Mouse (Mus musculus): Measurements from ENCODE around the gene Zfpm1. TPM values are rescaled to one million over a fixed set of nuclear protein-coding genes. Genes with fewer than 3 reads are reported as not detected.
A peak's percentile ranks its signal among the peaks of the same experiment; 100 is the strongest.

Zfpm1 gene
- polyA plus RNA-seq, 1 experiment from 2014 or later = 3.1 TPM

DNA sequence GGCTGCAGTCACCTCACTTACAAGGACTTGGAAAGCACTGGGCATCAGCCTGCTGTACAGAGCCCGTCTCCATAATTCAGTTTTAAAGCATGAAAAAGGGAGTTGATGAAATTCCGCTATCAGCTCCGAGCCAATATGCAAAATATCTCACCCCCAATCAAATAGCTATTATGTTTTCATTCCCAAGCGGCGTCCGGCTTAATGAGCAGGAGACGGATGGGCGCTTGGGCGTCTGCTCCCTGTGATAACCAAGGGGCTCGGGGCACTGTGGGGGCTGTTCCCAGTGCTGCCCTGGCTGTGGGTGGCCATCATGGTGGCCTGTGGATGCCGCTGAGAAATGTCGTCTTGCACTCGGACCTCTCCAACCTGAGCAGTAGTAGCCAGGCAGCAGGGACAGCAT lies 19.1 kb downstream of the Zfpm1 start:
- Histone ChIP-seq H3K4me2 (ENCODE audit: low read depth, low read length) (no peak overlapping the region; the same call in 1 of the 2 replicates), H3K36me3 (ENCODE audit: control insufficient read depth, insufficient read depth) (no peaks in the 10 kb centered on the region), H3K4me3 (ENCODE audit: low read length) (no peak overlapping the region), H3K9ac (ENCODE audit: low read length) (peak overlapping the region; percentile 9; the same call in 1 of the 2 replicates), H3K27me3 (ENCODE audit: control insufficient read depth, insufficient read depth, low read length) (no peaks in the 10 kb centered on the region), H3K4me1 (ENCODE audit: control insufficient read depth, insufficient read depth, low read length) (peaks cover 78% of the 10 kb centered on the region), H3K9me3 (replicated peaks; ENCODE audit: control insufficient read depth, low read length) (no peaks in the 10 kb centered on the region), H3K27ac (ENCODE audit: low read length) (peak overlapping the region; percentile 95)
- ATAC-seq (replicated peaks; ENCODE audit: extremely low read depth, insufficient read depth, low FRiP score) = no peak
- 71% methylated on average over 13 of the region's 13 CpGs for WGBS

- H3K27me3 ChIP-seq (ENCODE audit: control insufficient read depth, insufficient read depth, low read length) = no peaks in the 10 kb centered on the region
- H3K4me2 ChIP-seq (ENCODE audit: low read depth, low read length) = no peak overlapping the region
- ATAC-seq (replicated peaks; ENCODE audit: extremely low read depth, insufficient read depth, low FRiP score) = no peak
- H3K36me3 ChIP-seq (ENCODE audit: control insufficient read depth, insufficient read depth) = no peaks in the 10 kb centered on the region
- no peak overlapping the region for H3K4me3 ChIP-seq (ENCODE audit: low read length)
- H3K27ac ChIP-seq (ENCODE audit: low read length) = 0 out of 2 replicates have a peak overlapping the region, but pooled peaks have one; percentile 15
- no peaks in the 10 kb centered on the region for H3K9me3 ChIP-seq (replicated peaks; ENCODE audit: control insufficient read depth, low read length)
- peaks cover 70% of the 10 kb centered on the region for H3K4me1 ChIP-seq (ENCODE audit: control insufficient read depth, insufficient read depth, low read length)
- H3K9ac ChIP-seq (ENCODE audit: low read length) = peak overlapping the region; percentile 48
- WGBS = 59% methylated on average over 5 of the region's 5 CpGs
Measured at GRCm38 (mm10) chr8:122301866-122302265, 19.9 kb downstream of the Zfpm1 start.

- H3K9ac ChIP-seq (ENCODE audit: low read length) = no peak overlapping the region
- H3K9me3 ChIP-seq (replicated peaks; ENCODE audit: control insufficient read depth, low read length) = no peaks in the 10 kb centered on the region
- H3K36me3 ChIP-seq (ENCODE audit: control insufficient read depth, insufficient read depth) = peaks cover 6% of the 10 kb centered on the region; the same call in 1 of the 2 replicates
- no peak for ATAC-seq (replicated peaks; ENCODE audit: extremely low read depth, insufficient read depth, low FRiP score)
- 32% methylated on average over 6 of the region's 6 CpGs for WGBS
- H3K4me3 ChIP-seq (ENCODE audit: low read length) = no peak overlapping the region
- H3K27me3 ChIP-seq (ENCODE audit: control insufficient read depth, insufficient read depth, low read length) = no peaks in the 10 kb centered on the region
- H3K4me1 ChIP-seq (ENCODE audit: control insufficient read depth, insufficient read depth, low read length) = peaks cover 54% of the 10 kb centered on the region
- no peak overlapping the region for H3K27ac ChIP-seq (ENCODE audit: low read length)
- no peak overlapping the region for H3K4me2 ChIP-seq (ENCODE audit: low read depth, low read length)
Measured at GRCm38 (mm10) chr8:122303451-122303850, 21.5 kb downstream of the Zfpm1 start.

DNA sequence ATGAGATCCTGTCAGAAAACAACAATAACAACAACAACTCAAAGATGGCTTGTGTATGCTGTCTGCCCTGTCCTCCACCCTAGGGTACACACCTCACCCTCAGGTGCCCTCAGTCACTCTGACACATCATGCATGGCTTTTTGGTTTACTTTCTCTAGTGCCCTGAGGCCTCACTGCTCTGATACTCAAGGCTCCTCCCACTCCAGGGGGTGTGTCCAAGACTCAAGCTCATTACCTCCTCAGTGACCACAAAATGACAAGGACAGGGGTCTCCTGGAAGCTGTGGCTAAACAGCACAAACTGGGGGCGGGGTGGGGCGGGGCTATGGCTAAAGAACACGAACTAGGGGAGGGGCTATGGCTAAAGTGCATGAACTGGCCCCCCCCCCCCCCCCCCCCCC lies 22.1 kb downstream of the Zfpm1 start:
- Histone ChIP-seq H3K27ac (ENCODE audit: low read length) (no peak overlapping the region), H3K9me3 (replicated peaks; ENCODE audit: control insufficient read depth, low read length) (no peaks in the 10 kb centered on the region), H3K4me2 (ENCODE audit: low read depth, low read length) (no peak overlapping the region), H3K4me1 (ENCODE audit: control insufficient read depth, insufficient read depth, low read length) (peaks cover 52% of the 10 kb centered on the region), H3K27me3 (ENCODE audit: control insufficient read depth, insufficient read depth, low read length) (no peaks in the 10 kb centered on the region), H3K9ac (ENCODE audit: low read length) (no peak overlapping the region), H3K36me3 (ENCODE audit: control insufficient read depth, insufficient read depth) (peaks cover 6% of the 10 kb centered on the region; the same call in 1 of the 2 replicates), H3K4me3 (ENCODE audit: low read length) (no peak overlapping the region)
- 36% methylated on average over 3 of the region's 3 CpGs for WGBS
- no peak for ATAC-seq (replicated peaks; ENCODE audit: extremely low read depth, insufficient read depth, low FRiP score)

DNA sequence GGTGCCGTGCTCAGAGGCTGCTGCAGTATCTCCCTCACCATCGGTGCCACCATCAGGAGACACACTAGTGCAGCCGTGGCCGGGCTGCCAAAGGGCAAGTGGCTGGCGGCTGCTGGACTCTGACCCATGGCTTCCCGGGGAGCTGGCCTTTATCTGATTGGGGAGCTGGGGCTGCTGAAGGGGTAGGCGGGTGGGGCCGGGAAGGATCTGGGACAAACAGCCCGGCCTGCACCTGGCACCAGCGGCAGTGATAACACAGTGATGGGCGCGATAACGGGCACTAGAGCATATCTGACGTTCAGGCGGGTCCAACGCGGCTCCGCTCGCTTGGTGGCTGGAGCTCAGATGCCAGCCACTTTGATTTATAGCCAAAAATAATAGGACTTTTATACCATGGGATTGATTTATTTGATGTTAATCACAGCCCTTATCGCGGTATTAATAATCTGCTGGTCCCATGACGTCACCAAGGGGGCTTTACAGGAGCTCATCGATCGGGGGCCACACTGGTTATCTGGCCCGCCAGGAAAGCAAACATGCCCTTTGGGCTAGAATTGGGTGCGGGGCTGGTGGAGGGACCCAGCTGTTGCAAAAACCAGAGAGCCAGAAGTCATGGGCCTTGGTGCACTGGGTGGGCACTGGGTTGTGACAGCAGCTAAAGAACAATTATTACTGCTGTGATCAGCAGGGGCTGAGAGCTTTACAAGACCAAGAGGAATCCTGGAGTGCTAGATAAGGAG lies 24.9 kb downstream of the Zfpm1 start:
- Histone ChIP-seq H3K4me3 (ENCODE audit: low read length) (no peak overlapping the region), H3K9ac (ENCODE audit: low read length) (no peak overlapping the region), H3K27me3 (ENCODE audit: control insufficient read depth, insufficient read depth, low read length) (no peaks in the 10 kb centered on the region), H3K9me3 (replicated peaks; ENCODE audit: control insufficient read depth, low read length) (no peaks in the 10 kb centered on the region), H3K36me3 (ENCODE audit: control insufficient read depth, insufficient read depth) (peaks cover 6% of the 10 kb centered on the region; the same call in 1 of the 2 replicates), H3K27ac (ENCODE audit: low read length) (no peak overlapping the region), H3K4me1 (ENCODE audit: control insufficient read depth, insufficient read depth, low read length) (peaks cover 49% of the 10 kb centered on the region), H3K4me2 (ENCODE audit: low read depth, low read length) (no peak overlapping the region)
- ATAC-seq (replicated peaks; ENCODE audit: extremely low read depth, insufficient read depth, low FRiP score) = no peak
- 80% methylated on average over 26 of the region's 26 CpGs for WGBS

- no peaks in the 10 kb centered on the region for H3K9me3 ChIP-seq (replicated peaks; ENCODE audit: control insufficient read depth, low read length)
- no peak overlapping the region for H3K27ac ChIP-seq (ENCODE audit: low read length)
- no peak overlapping the region for H3K9ac ChIP-seq (ENCODE audit: low read length)
- H3K4me3 ChIP-seq (ENCODE audit: low read length) = no peak overlapping the region
- WGBS = 88% methylated on average over 8 of the region's 8 CpGs
- H3K27me3 ChIP-seq (ENCODE audit: control insufficient read depth, insufficient read depth, low read length) = no peaks in the 10 kb centered on the region
- no peak overlapping the region for H3K4me2 ChIP-seq (ENCODE audit: low read depth, low read length)
- peaks cover 6% of the 10 kb centered on the region; the same call in 1 of the 2 replicates for H3K36me3 ChIP-seq (ENCODE audit: control insufficient read depth, insufficient read depth)
- ATAC-seq (replicated peaks; ENCODE audit: extremely low read depth, insufficient read depth, low FRiP score) = no peak
- peaks cover 47% of the 10 kb centered on the region for H3K4me1 ChIP-seq (ENCODE audit: control insufficient read depth, insufficient read depth, low read length)
Measured at GRCm38 (mm10) chr8:122307836-122308235, 25.9 kb downstream of the Zfpm1 start.

GRCm38 (mm10) chr8:122309272-122309671 lies 27.3 kb downstream of the Zfpm1 start:
- Histone ChIP-seq H3K27ac (ENCODE audit: low read length) (peak overlapping the region; percentile 50), H3K9ac (ENCODE audit: low read length) (no peak overlapping the region), H3K4me3 (ENCODE audit: low read length) (no peak overlapping the region), H3K36me3 (ENCODE audit: control insufficient read depth, insufficient read depth) (peaks cover 9% of the 10 kb centered on the region; the same call in 1 of the 2 replicates), H3K4me1 (ENCODE audit: control insufficient read depth, insufficient read depth, low read length) (peaks cover 49% of the 10 kb centered on the region), H3K27me3 (ENCODE audit: control insufficient read depth, insufficient read depth, low read length) (no peaks in the 10 kb centered on the region), H3K9me3 (replicated peaks; ENCODE audit: control insufficient read depth, low read length) (no peaks in the 10 kb centered on the region), H3K4me2 (ENCODE audit: low read depth, low read length) (no peak overlapping the region)
- 11% methylated on average over 12 of the region's 12 CpGs for WGBS
- ATAC-seq (replicated peaks; ENCODE audit: extremely low read depth, insufficient read depth, low FRiP score) = no peak

- H3K4me2 ChIP-seq (ENCODE audit: low read depth, low read length) = no peak overlapping the region
- H3K36me3 ChIP-seq (ENCODE audit: control insufficient read depth, insufficient read depth) = peaks cover 10% of the 10 kb centered on the region; the same call in 1 of the 2 replicates
- ATAC-seq (replicated peaks; ENCODE audit: extremely low read depth, insufficient read depth, low FRiP score) = no peak
- 72% methylated on average over 2 of the region's 2 CpGs for WGBS
- H3K9ac ChIP-seq (ENCODE audit: low read length) = no peak overlapping the region
- no peak overlapping the region for H3K4me3 ChIP-seq (ENCODE audit: low read length)
- H3K27me3 ChIP-seq (ENCODE audit: control insufficient read depth, insufficient read depth, low read length) = no peaks in the 10 kb centered on the region
- peaks cover 64% of the 10 kb centered on the region for H3K4me1 ChIP-seq (ENCODE audit: control insufficient read depth, insufficient read depth, low read length)
- H3K9me3 ChIP-seq (replicated peaks; ENCODE audit: control insufficient read depth, low read length) = no peaks in the 10 kb centered on the region
- no peak overlapping the region for H3K27ac ChIP-seq (ENCODE audit: low read length)
Measured at GRCm38 (mm10) chr8:122311115-122311514, 29.2 kb downstream of the Zfpm1 start.

DNA sequence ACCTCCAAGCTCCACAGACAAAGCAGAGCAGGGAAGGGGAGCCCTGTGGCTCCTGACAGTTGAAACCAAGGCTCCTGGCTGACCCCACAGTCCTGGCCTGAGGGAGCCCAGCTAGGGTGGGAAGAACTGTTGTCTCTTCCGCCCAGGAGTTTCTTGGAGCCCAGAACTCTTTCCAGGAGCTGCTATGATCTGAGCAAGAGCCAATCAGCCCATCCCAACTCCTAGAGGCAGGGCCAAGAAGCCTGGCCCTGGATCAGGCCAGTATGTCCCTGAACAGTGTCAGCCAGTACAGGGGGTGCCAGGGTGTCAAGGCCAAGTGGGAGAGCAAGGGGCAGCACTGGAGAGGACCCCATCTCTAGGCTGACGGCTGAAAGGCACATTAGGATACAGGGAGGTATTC lies 30.6 kb downstream of the Zfpm1 start:
- H3K4me3 ChIP-seq (ENCODE audit: low read length) = no peak overlapping the region
- no peaks in the 10 kb centered on the region for H3K9me3 ChIP-seq (replicated peaks; ENCODE audit: control insufficient read depth, low read length)
- no peak overlapping the region for H3K9ac ChIP-seq (ENCODE audit: low read length)
- H3K4me1 ChIP-seq (ENCODE audit: control insufficient read depth, insufficient read depth, low read length) = peaks cover 66% of the 10 kb centered on the region
- no peak overlapping the region for H3K4me2 ChIP-seq (ENCODE audit: low read depth, low read length)
- H3K36me3 ChIP-seq (ENCODE audit: control insufficient read depth, insufficient read depth) = peaks cover 12% of the 10 kb centered on the region; the same call in 1 of the 2 replicates
- 63% methylated on average over 2 of the region's 2 CpGs for WGBS
- H3K27ac ChIP-seq (ENCODE audit: low read length) = peak overlapping the region; percentile 48; the same call in 1 of the 2 replicates
- ATAC-seq (replicated peaks; ENCODE audit: extremely low read depth, insufficient read depth, low FRiP score) = 0 out of 2 replicates have a peak, but pooled peaks have one; percentile 7
- no peaks in the 10 kb centered on the region for H3K27me3 ChIP-seq (ENCODE audit: control insufficient read depth, insufficient read depth, low read length)
